Mouse (Mus musculus) ES-CJ7 (cell line): ENCODE measurements at regions not wholly inside any gene's neighbourhood (a gene's known extent, or its start where the extent isn't known, plus 50 kb on each side); places are given as distances from the start of the nearest gene placed in this dataset.

Source experiments
- DNase-seq: peaks from one replicate; pipeline ENCODE4 v3.0.0; 2011; ENCODE audit warnings: low read depth, low spot score

GRCm38 (mm10) chr15:41154551-41155151 lies 1020.5 kb downstream of the 9330182O14Rik start:
- no peak for DNase-seq

- DNase-seq, result peak; percentile 19
Observed at GRCm38 (mm10) chr15:41155169-41155638, 1021.0 kb downstream of the 9330182O14Rik start.

DNA sequence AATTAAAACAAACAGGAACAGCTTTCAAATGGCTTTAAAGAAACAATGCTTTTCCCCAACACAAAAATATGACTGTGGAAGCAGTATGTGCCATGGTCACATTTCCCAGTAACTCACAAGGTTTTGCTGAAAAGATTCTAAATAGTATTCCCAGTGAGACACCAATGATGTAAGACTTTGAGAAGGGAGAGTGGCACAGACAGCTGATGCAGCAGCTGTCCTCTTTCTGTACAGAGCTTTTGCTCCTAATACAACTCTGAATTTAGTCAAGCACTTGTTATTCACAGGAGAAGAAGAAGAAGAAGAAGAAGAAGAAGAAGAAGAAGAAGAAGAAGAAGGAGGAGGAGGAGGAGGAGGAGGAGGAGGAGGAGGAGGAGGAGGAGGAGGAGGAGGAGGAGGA lies 1023.6 kb downstream of the 9330182O14Rik start:
- DNase-seq, result no peak

- no peak for DNase-seq
Observed at GRCm38 (mm10) chr15:41162268-41162667, 1028.1 kb downstream of the 9330182O14Rik start.

GRCm38 (mm10) chr15:41162793-41163192 lies 1028.6 kb downstream of the 9330182O14Rik start:
- peak; percentile 74 for DNase-seq

DNA sequence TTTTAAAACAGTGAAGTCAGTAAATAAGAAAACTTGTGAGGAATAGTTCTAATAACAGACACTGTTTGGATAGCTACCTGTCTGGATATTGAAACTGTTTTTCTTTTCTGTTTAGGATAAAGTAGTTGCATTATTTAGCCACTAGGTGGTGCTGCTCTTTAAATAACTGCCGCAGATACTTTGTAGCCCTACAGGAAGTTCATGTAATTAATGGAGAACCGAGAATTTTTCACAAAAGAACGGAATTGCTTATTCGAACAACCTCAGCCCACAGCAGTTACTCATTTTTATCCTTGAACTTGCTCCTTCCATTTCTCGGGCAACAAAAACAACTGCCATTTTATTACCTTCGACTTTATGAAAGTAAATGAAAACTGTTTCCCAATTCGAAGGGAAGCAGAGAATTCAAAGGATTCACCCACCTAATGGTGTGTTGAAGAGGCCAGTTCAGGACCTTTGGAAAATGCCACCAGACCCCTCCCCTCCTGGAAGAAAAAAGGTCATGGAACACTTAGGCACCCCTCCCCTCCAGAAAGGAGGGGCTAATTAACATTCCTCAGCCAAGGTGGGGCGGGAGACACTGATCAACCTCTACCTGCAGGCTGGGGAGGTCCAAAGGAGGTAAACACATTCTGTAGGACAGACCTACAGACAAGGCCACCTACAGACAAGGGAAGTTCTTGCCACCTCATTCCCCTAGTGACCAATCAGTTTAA lies 1029.6 kb downstream of the 9330182O14Rik start:
- DNase-seq, result peak; percentile 79

DNA sequence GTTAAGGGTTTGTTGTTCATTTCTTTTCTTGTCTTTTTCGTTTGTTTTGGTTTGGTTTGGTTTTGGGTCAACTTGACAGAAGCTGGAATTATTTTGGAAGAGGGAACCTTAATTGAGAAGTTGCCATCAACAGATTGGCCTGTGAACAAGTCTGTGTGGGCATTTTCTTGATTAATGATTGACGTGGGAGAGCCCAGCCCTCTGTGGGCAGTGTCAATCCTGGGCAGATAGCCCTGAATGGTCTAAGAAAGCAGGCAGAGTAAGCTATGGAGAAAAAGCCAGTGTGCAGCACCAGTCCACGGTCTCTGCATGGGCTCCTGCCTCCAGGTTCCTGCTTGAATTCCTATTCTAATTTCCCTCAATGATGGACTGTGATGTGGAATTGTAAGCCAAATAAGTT lies 1031.4 kb downstream of the 9330182O14Rik start:
- no peak for DNase-seq

DNA sequence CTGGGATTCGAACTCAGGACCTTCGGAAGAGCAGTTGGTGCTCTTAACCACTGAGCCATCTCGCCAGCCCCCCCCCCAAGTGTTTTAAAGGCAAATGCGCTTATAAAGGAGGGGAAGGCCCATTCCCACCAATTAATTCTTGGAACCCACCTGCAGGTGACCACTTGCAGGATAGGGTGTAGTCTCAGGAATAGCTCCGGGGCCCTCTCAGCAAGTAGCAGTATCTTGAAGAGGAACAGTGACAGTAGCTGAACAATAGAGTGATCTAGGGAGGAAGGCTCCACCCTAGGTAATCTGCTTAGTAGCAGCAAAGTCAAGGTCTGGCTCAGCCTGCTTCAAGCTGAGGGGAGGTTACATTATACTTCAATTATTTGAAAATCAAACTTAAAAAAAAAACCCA lies 1056.6 kb downstream of the 9330182O14Rik start:
- peak; percentile 89 for DNase-seq

- peak; percentile 86 for DNase-seq
Observed at GRCm38 (mm10) chr15:41193240-41193639, 1059.1 kb downstream of the 9330182O14Rik start.

DNA sequence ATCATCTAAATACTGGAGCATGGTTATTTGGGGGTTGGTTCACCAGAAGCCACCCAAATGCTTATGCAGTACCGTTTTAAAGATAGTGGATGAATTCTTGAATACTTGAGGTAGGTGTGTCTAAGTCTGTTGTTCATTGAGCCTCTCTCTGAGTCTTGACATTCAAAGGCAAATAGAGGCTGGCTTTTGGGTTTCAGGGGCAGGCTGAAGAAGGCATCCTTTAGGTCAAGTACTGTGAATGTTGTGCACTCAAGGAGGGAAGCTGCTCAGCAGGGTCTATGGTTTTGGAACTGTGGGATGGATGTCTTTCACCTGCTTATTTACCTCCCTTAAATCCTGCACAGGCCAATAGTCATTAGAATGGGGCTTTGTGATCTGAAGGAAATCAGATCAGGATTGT lies 1089.6 kb downstream of the 9330182O14Rik start:
- peak; percentile 52 for DNase-seq

DNA sequence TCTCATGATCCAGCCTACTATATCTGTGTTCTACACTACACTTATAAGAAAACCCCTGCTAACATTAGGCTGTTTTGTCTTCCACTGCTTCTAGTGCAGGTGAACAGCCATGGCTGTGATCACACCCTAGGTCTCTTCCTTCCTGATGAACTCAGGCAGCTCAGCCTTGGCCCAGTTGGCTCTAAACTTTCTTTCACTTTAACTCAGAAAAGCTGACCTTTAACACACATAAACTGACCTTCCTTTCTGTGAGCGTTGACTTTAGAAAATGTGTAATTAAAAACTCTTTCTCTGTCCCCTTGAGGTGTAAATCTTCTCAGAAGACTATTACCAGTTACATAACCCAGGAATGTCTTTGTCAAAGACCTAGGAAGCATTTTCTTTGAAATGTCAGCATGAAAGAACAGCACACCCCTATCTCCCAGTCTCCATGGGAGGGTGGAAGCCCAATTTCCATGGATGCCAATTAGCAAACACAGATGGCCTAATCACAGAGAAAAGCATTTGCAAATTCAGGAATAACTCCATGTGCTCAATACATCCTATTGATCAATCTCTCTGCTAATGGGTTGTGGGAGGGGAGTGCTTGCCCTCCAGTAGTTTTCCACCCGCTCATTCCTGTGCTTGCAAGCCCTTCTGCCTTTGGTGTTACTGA lies 1098.4 kb downstream of the 9330182O14Rik start:
- DNase-seq, result peak; percentile 77
